Mouse (Mus musculus): ENCODE results near the gene Rac2. TPM values are rescaled to one million over a fixed set of nuclear protein-coding genes. Genes with fewer than 3 reads are reported as not detected.

The Rac2 gene
- total RNA-seq, 2 experiments from 2014 or later = 2.7 to 4.3 TPM

Other genes starting within 250 kb of the Rac2 start
- 1 to 10 TPM; 1.2 TPM for gene Csf2rb, start 247.0 kb downstream of the Rac2 start, total RNA-seq (2021)
- not detected for gene Tex33, start 176.9 kb downstream of the Rac2 start, total RNA-seq (2021)
- gene Tst, start 166.9 kb downstream of the Rac2 start, total RNA-seq (2021) = 10 to 100 TPM; 28.1 to 36.3 TPM
- 10 to 100 TPM; 32.9 to 37.0 TPM for gene Mpst, start 166.4 kb downstream of the Rac2 start, total RNA-seq (2021)
- gene Kctd17, start 144.2 kb downstream of the Rac2 start, total RNA-seq (2021) = 100 to 1,000 TPM; 349 TPM
- gene Tmprss6, start 104.1 kb downstream of the Rac2 start, total RNA-seq (2021) = 1 to 10 TPM in 1 of 2 experiments, under 1 TPM in 1; 0.10 to 1.0 TPM
- gene Il2rb, start 77.5 kb downstream of the Rac2 start, total RNA-seq (2021) = under 1 TPM; 0.16 to 0.20 TPM
- gene C1qtnf6, start 41.4 kb downstream of the Rac2 start, total RNA-seq (2021) = 1 to 10 TPM; 2.0 to 2.5 TPM
- 10 to 100 TPM; 21.3 to 22.4 TPM for gene Sstr3, start 28.1 kb downstream of the Rac2 start, total RNA-seq (2021)
- 10 to 100 TPM in 1 of 2 experiments, 1 to 10 TPM in 1; 8.7 to 11.9 TPM for gene Cyth4, start 24.3 kb upstream of the Rac2 start, total RNA-seq (2021)
- gene Elfn2, start 146.0 kb upstream of the Rac2 start, total RNA-seq (2021) = 100 to 1,000 TPM; 130 to 159 TPM
- 1 to 10 TPM; 4.9 to 6.0 TPM for gene Mfng, start 200.7 kb upstream of the Rac2 start, total RNA-seq (2021)
- gene Card10, start 230.3 kb upstream of the Rac2 start, total RNA-seq (2021) = 1 to 10 TPM; 3.6 to 4.3 TPM